Mouse (Mus musculus): ENCODE data around the gene Serp2. TPM values are rescaled to one million over a fixed set of nuclear protein-coding genes. Genes with fewer than 3 reads are reported as not detected.

Serp2 gene
- total and polyA plus RNA-seq, 2 experiments, result 0.37 TPM; not detected in 1

DNA sequence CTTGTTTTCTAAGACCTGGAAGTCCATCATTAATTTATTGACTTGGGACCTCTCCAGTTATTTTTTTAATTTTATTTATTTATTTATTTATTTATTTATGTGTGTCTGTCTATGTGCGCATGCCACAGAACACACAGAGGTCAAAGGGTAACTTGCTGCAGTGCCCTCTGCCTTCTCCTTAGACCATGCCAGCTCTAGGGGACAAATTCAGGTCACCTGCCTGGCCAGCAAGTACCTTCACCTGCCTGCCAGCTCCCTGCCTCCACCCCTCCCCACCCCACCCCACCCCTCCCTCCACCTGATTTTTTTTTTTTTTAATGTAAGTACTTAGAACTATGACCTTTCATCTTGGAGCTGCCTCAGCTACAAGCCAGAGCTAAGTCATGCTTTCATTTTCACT lies 73.0 kb downstream of the Serp2 start:
- TF ChIP-seq POLR2A (IDR thresholded peaks at IDR 0.05; ENCODE audit: extremely low read depth, insufficient read depth, low read length), result no peak
- no peak for TF ChIP-seq CTCF (IDR thresholded peaks at IDR 0.05; ENCODE audit: low read depth, low read length)
- Histone ChIP-seq H3K36me3 (ENCODE audit: control insufficient read depth, insufficient read depth, low read length) (no peaks in the 10 kb centered on the region), H3K79me2 (ENCODE audit: control insufficient read depth, insufficient read depth, low read length) (no peaks in the 10 kb centered on the region), H3K4me3 (ENCODE audit: insufficient read depth, low read depth, low read length) (no peak overlapping the region), H3K27me3 (ENCODE audit: control insufficient read depth, insufficient read depth, low read length) (no peaks in the 10 kb centered on the region), H3K9ac (ENCODE audit: low read depth, low read length) (no peak overlapping the region), H3K27ac (replicated peaks; ENCODE audit: insufficient read depth, low read depth, low read length) (no peak overlapping the region), H3K4me1 (ENCODE audit: control insufficient read depth, insufficient read depth, low read length) (peaks cover 4% of the 10 kb centered on the region; the same call in 1 of the 2 replicates)
- peak; percentile 89 for DNase-seq (ENCODE audit: extremely low read depth, low read depth, low spot score)
- 29% methylated on average over 1 of the region's 1 CpGs for whole genome bisulfite sequencing

Other genes starting within 250 kb of the Serp2 start
- gene Tsc22d1, start 141.9 kb downstream of the Serp2 start, total RNA-seq (2014; rRNA removed), result 25.6 and 33.3 TPM in 2 replicates
- gene Tsc22d1, start 141.9 kb downstream of the Serp2 start, polyA plus RNA-seq (2012; rRNA removed), result 28.3 and 60.1 TPM in 2 replicates

Measured in liver, adult 2 months (tissue).